Mouse (Mus musculus): ENCODE results near the gene Rfx8. TPM values are rescaled to one million over a fixed set of nuclear protein-coding genes. Genes with fewer than 3 reads are reported as not detected.

The Rfx8 gene
- total RNA-seq, 1 experiment from 2014 or later: not detected

GRCm38 (mm10) chr1:39735927-39736604 lies 15.3 kb upstream of the Rfx8 start:
- 0 out of 2 replicates have a peak, but pooled peaks have one; percentile 27 for ATAC-seq (ENCODE audit: extremely low read depth, insufficient number of reproducible peaks, low FRiP score, poor library complexity, severe bottlenecking)

GRCm38 (mm10) chr1:39735493-39735892 lies 14.7 kb upstream of the Rfx8 start:
- ATAC-seq (ENCODE audit: extremely low read depth, insufficient number of reproducible peaks, low FRiP score, poor library complexity, severe bottlenecking): no peak

GRCm38 (mm10) chr1:39734881-39735280 lies 14.1 kb upstream of the Rfx8 start:
- no peak for ATAC-seq (ENCODE audit: extremely low read depth, insufficient number of reproducible peaks, low FRiP score, poor library complexity, severe bottlenecking)

- no peak for ATAC-seq (ENCODE audit: extremely low read depth, insufficient number of reproducible peaks, low FRiP score, poor library complexity, severe bottlenecking)
These were observed 13.5 kb upstream of the Rfx8 start for GRCm38 (mm10) chr1:39734311-39734710.

- no peak for ATAC-seq (ENCODE audit: extremely low read depth, insufficient number of reproducible peaks, low FRiP score, poor library complexity, severe bottlenecking)
These were observed 13.1 kb upstream of the Rfx8 start for GRCm38 (mm10) chr1:39733876-39734275.

- no peak for ATAC-seq (ENCODE audit: extremely low read depth, insufficient number of reproducible peaks, low FRiP score, poor library complexity, severe bottlenecking)
These were observed 11.3 kb upstream of the Rfx8 start for GRCm38 (mm10) chr1:39732081-39732480.

GRCm38 (mm10) chr1:39731543-39731942 lies 10.7 kb upstream of the Rfx8 start:
- ATAC-seq (ENCODE audit: extremely low read depth, insufficient number of reproducible peaks, low FRiP score, poor library complexity, severe bottlenecking): no peak

GRCm38 (mm10) chr1:39730868-39731267 lies 10.1 kb upstream of the Rfx8 start:
- ATAC-seq (ENCODE audit: extremely low read depth, insufficient number of reproducible peaks, low FRiP score, poor library complexity, severe bottlenecking): no peak

- ATAC-seq (ENCODE audit: extremely low read depth, insufficient number of reproducible peaks, low FRiP score, poor library complexity, severe bottlenecking): no peak
These were observed 9.1 kb upstream of the Rfx8 start for GRCm38 (mm10) chr1:39729919-39730318.

- no peak for ATAC-seq (ENCODE audit: extremely low read depth, insufficient number of reproducible peaks, low FRiP score, poor library complexity, severe bottlenecking)
These were observed 542 bp upstream of the Rfx8 start for GRCm38 (mm10) chr1:39721351-39721726.

- no peak for ATAC-seq (ENCODE audit: extremely low read depth, insufficient number of reproducible peaks, low FRiP score, poor library complexity, severe bottlenecking)
These were observed 611 bp downstream of the Rfx8 start for GRCm38 (mm10) chr1:39720186-39720585.

- ATAC-seq (ENCODE audit: extremely low read depth, insufficient number of reproducible peaks, low FRiP score, poor library complexity, severe bottlenecking): no peak
These were observed 5.2 kb downstream of the Rfx8 start for GRCm38 (mm10) chr1:39715551-39715950.

GRCm38 (mm10) chr1:39714729-39715128 lies 6.1 kb downstream of the Rfx8 start:
- ATAC-seq (ENCODE audit: extremely low read depth, insufficient number of reproducible peaks, low FRiP score, poor library complexity, severe bottlenecking): no peak

GRCm38 (mm10) chr1:39713842-39714658 lies 6.7 kb downstream of the Rfx8 start:
- ATAC-seq (ENCODE audit: extremely low read depth, insufficient number of reproducible peaks, low FRiP score, poor library complexity, severe bottlenecking): no peak

- no peak for ATAC-seq (ENCODE audit: extremely low read depth, insufficient number of reproducible peaks, low FRiP score, poor library complexity, severe bottlenecking)
These were observed 7.5 kb downstream of the Rfx8 start for GRCm38 (mm10) chr1:39713300-39713699.

- ATAC-seq (ENCODE audit: extremely low read depth, insufficient number of reproducible peaks, low FRiP score, poor library complexity, severe bottlenecking): no peak
These were observed 8.5 kb downstream of the Rfx8 start for GRCm38 (mm10) chr1:39712261-39712660.

GRCm38 (mm10) chr1:39710604-39711003 lies 10.2 kb downstream of the Rfx8 start:
- ATAC-seq (ENCODE audit: extremely low read depth, insufficient number of reproducible peaks, low FRiP score, poor library complexity, severe bottlenecking): no peak

GRCm38 (mm10) chr1:39710016-39710415 lies 10.8 kb downstream of the Rfx8 start:
- ATAC-seq (ENCODE audit: extremely low read depth, insufficient number of reproducible peaks, low FRiP score, poor library complexity, severe bottlenecking): no peak

- ATAC-seq (ENCODE audit: extremely low read depth, insufficient number of reproducible peaks, low FRiP score, poor library complexity, severe bottlenecking): no peak
These were observed 12.0 kb downstream of the Rfx8 start for GRCm38 (mm10) chr1:39708778-39709177.

Measured in neutrophil, adult 5-6 weeks (primary cell).